Mouse (Mus musculus): Measurements from ENCODE around the gene St6galnac6. TPM values are rescaled to one million over a fixed set of nuclear protein-coding genes. Genes with fewer than 3 reads are reported as not detected.
A peak's percentile ranks its signal among the peaks of the same experiment; 100 is the strongest.

The St6galnac6 gene
- polyA plus RNA-seq, 1 experiment from 2014 or later = 15.2 TPM

DNA sequence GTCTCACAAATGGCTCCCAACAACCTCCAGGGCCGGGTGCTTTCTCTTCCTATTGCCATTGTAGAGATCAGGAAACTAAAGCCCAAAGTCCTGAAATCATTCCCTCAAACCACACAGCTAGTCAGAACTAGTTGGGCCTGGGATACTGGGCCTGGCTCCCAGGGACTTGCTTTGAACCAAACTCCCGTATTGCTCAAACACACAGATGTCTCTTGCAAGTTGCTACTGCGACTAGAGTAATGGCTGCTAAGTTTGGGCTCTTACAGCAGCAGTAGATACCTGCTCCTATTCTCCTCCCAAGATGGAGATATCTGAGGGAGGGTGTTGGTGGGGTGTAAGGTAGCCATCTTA lies 55.9 kb downstream of the St6galnac6 start:
- H3K27me3 ChIP-seq (replicated peaks; ENCODE audit: control insufficient read depth, insufficient read depth, low read length) = no peaks in the 10 kb centered on the region
- H3K9ac ChIP-seq (ENCODE audit: low read depth, low read length) = no peak overlapping the region; the same call in 1 of the 2 replicates
- H3K4me1 ChIP-seq (ENCODE audit: control insufficient read depth, insufficient read depth, low read length) = peaks cover 14% of the 10 kb centered on the region
- ATAC-seq = no peak
- no peak overlapping the region for H3K4me2 ChIP-seq (ENCODE audit: low read depth, low read length)
- H3K36me3 ChIP-seq (ENCODE audit: control insufficient read depth, insufficient read depth, low read length) = no peaks in the 10 kb centered on the region
- H3K27ac ChIP-seq (ENCODE audit: low read length) = peak overlapping the region; percentile 71
- H3K9me3 ChIP-seq (ENCODE audit: control insufficient read depth, low read length) = no peaks in the 10 kb centered on the region
- WGBS = 76% methylated on average over 3 of the region's 3 CpGs
- no peak overlapping the region for H3K4me3 ChIP-seq (ENCODE audit: low read length)

DNA sequence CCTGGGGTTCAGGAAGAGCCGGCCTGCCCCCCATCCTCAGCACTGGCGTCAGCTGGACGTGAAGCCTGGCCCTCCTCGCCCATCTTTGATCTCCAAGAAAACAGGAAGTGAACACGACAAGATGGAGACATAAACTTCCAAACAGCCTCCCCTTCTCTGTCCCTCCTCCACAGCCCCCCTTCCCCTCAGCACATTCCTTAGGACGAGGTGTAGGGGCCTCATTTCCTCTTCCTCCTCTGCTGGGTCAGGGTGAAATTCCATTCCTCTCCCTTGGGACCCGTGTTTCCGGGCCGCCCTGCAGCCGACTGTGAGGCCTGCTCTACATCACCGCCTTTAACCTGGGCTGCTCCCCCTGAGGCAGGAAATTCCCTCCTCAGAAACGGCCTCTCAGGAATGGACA lies 56.3 kb downstream of the St6galnac6 start:
- Histone ChIP-seq H3K9ac (ENCODE audit: low read depth, low read length) (no peak overlapping the region; the same call in 1 of the 2 replicates), H3K27ac (ENCODE audit: low read length) (peak overlapping the region; percentile 71), H3K9me3 (ENCODE audit: control insufficient read depth, low read length) (no peaks in the 10 kb centered on the region), H3K27me3 (replicated peaks; ENCODE audit: control insufficient read depth, insufficient read depth, low read length) (no peaks in the 10 kb centered on the region), H3K4me1 (ENCODE audit: control insufficient read depth, insufficient read depth, low read length) (peaks cover 14% of the 10 kb centered on the region), H3K36me3 (ENCODE audit: control insufficient read depth, insufficient read depth, low read length) (no peaks in the 10 kb centered on the region), H3K4me2 (ENCODE audit: low read depth, low read length) (no peak overlapping the region), H3K4me3 (ENCODE audit: low read length) (no peak overlapping the region)
- WGBS = 45% methylated on average over 12 of the region's 12 CpGs
- peak; percentile 73 for ATAC-seq

DNA sequence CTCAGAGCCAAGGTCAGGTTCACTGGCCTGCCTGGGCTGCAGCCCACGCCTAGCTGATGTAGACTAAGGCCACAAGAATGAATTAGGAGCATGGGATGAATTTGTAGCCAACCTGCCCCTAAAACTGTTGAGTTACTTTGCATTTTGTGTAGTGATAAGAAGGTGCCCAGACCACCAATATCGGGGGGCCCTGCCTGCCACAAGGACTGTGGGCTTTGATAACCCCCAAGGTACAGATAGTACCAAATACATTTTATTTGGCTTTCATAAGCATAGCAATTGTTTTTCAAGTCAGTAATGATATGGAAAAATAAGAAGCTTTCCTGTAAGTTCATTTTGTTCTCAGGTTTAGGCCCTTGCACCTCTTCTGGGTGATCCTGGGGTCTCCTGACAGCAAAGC lies 59.4 kb downstream of the St6galnac6 start:
- no peak for ATAC-seq
- Histone ChIP-seq H3K36me3 (ENCODE audit: control insufficient read depth, insufficient read depth, low read length) (no peaks in the 10 kb centered on the region), H3K4me3 (ENCODE audit: low read length) (no peak overlapping the region), H3K4me2 (ENCODE audit: low read depth, low read length) (no peak overlapping the region), H3K9me3 (ENCODE audit: control insufficient read depth, low read length) (no peaks in the 10 kb centered on the region), H3K4me1 (ENCODE audit: control insufficient read depth, insufficient read depth, low read length) (peaks cover 29% of the 10 kb centered on the region), H3K27ac (ENCODE audit: low read length) (no peak overlapping the region), H3K9ac (ENCODE audit: low read depth, low read length) (no peak overlapping the region), H3K27me3 (replicated peaks; ENCODE audit: control insufficient read depth, insufficient read depth, low read length) (no peaks in the 10 kb centered on the region)
- WGBS = 87% methylated on average over 2 of the region's 2 CpGs

DNA sequence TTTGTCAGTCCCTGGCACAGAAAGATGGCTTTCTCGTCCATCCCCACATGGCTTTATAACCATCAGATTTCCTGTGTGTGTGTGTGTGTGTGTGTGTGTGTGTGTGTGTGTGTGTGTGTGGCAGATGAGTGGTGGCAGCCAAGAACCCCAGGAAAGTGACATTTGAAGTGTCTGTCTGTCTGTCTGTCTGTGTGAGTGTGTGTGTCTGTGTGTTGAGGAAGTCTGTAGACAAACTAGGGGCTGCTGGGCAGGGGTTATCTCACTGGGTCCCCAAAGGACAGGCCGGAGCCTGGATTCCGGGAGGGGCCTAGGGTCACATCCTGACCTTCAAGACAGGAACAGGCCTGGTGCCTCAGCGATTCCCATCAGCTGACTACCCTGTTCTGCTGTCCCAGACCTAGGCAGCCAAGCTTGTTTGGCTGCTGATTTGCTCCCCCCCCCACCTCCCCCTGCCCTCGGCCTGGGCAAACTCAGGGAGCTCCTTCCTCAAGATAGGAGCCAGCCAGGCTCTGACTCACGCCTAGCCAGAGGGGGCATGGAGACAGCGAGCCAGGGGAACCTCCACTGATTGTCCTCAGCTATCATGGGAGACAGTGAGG lies 62.1 kb downstream of the St6galnac6 start:
- WGBS = 20% methylated on average over 7 of the region's 7 CpGs
- no peaks in the 10 kb centered on the region for H3K36me3 ChIP-seq (ENCODE audit: control insufficient read depth, insufficient read depth, low read length)
- peak; percentile 67 for ATAC-seq
- H3K9me3 ChIP-seq (ENCODE audit: control insufficient read depth, low read length) = no peaks in the 10 kb centered on the region
- H3K9ac ChIP-seq (ENCODE audit: low read depth, low read length) = peak overlapping the region; percentile 22
- H3K4me3 ChIP-seq (ENCODE audit: low read length) = no peak overlapping the region
- no peak overlapping the region for H3K4me2 ChIP-seq (ENCODE audit: low read depth, low read length)
- H3K27ac ChIP-seq (ENCODE audit: low read length) = peak overlapping the region; percentile 8
- H3K27me3 ChIP-seq (replicated peaks; ENCODE audit: control insufficient read depth, insufficient read depth, low read length) = no peaks in the 10 kb centered on the region
- H3K4me1 ChIP-seq (ENCODE audit: control insufficient read depth, insufficient read depth, low read length) = peaks cover 17% of the 10 kb centered on the region

DNA sequence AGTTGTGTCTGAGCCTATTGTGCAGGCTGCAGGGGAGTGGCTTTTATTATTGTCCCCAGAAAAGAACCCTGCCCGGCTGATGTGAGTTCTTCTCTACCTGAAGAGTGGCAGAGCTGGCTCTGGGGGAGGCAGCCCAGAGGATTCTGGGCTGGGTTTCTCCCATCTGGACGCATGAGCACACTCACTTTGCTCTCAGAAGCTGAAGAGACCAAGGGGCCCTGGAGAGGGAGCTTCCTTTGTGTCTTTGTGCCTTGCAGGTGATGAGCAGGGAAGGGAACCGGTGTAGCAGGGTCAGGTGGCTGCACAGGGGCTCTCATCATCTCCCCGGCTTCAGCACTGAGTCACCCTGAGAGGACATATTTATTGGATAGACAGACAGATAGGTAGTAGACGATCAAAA lies 62.8 kb downstream of the St6galnac6 start:
- peak; percentile 13; the same call in 1 of the 2 replicates for ATAC-seq
- Histone ChIP-seq H3K36me3 (ENCODE audit: control insufficient read depth, insufficient read depth, low read length) (no peaks in the 10 kb centered on the region), H3K4me2 (ENCODE audit: low read depth, low read length) (no peak overlapping the region), H3K27ac (ENCODE audit: low read length) (peak overlapping the region; percentile 8), H3K9me3 (ENCODE audit: control insufficient read depth, low read length) (no peaks in the 10 kb centered on the region), H3K27me3 (replicated peaks; ENCODE audit: control insufficient read depth, insufficient read depth, low read length) (no peaks in the 10 kb centered on the region), H3K4me1 (ENCODE audit: control insufficient read depth, insufficient read depth, low read length) (peaks cover 17% of the 10 kb centered on the region), H3K4me3 (ENCODE audit: low read length) (no peak overlapping the region), H3K9ac (ENCODE audit: low read depth, low read length) (peak overlapping the region; percentile 22; the same call in 1 of the 2 replicates)
- WGBS = 34% methylated on average over 5 of the region's 5 CpGs

DNA sequence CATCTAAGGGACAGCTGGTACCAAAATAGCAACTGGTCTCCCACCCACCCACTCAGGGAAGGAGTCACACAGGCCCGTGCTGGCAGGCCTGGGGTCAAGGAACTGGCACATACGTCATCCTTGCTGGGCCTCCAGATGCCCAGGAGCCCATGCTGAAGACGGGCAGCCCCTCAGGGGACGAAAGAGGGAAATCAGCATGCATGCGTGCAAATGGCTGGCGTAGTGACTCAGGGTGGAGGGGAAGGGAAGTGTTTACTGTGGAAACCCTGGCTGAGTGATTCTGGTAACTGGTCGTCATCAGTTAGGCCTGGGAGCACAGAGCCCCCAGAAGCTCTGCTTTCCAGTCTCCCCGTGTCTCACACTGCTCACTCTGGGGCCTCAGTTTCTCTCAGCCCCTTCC lies 65.8 kb downstream of the St6galnac6 start:
- WGBS = 73% methylated on average over 8 of the region's 8 CpGs
- Histone ChIP-seq H3K27ac (ENCODE audit: low read length) (no peak overlapping the region), H3K36me3 (ENCODE audit: control insufficient read depth, insufficient read depth, low read length) (no peaks in the 10 kb centered on the region), H3K4me3 (ENCODE audit: low read length) (no peak overlapping the region), H3K4me2 (ENCODE audit: low read depth, low read length) (no peak overlapping the region), H3K27me3 (replicated peaks; ENCODE audit: control insufficient read depth, insufficient read depth, low read length) (no peaks in the 10 kb centered on the region), H3K9ac (ENCODE audit: low read depth, low read length) (no peak overlapping the region), H3K4me1 (ENCODE audit: control insufficient read depth, insufficient read depth, low read length) (peaks cover 20% of the 10 kb centered on the region), H3K9me3 (ENCODE audit: control insufficient read depth, low read length) (no peaks in the 10 kb centered on the region)
- no peak for ATAC-seq

DNA sequence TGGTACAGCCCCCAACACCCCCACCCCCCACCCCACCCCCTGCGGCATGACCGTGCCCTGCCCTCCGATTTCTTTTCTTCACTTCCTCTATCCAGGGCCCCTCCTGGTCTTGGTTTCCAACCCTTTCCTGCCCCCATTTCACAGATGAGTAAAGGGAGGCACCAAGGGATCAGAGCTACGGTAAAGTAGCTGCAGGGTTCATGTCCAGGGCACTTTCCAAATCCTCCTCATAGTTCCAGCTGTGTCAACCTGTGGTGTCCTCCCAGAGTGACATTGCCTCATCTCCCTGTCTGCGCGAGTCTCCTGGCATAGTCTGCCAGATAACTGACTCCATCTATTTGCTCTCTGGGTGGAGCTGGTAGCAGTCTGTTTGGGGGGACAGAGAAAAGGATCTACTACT lies 66.3 kb downstream of the St6galnac6 start:
- H3K36me3 ChIP-seq (ENCODE audit: control insufficient read depth, insufficient read depth, low read length) = no peaks in the 10 kb centered on the region
- H3K27me3 ChIP-seq (replicated peaks; ENCODE audit: control insufficient read depth, insufficient read depth, low read length) = no peaks in the 10 kb centered on the region
- ATAC-seq = no peak
- no peak overlapping the region for H3K27ac ChIP-seq (ENCODE audit: low read length)
- H3K4me3 ChIP-seq (ENCODE audit: low read length) = no peak overlapping the region
- H3K9ac ChIP-seq (ENCODE audit: low read depth, low read length) = no peak overlapping the region
- H3K4me1 ChIP-seq (ENCODE audit: control insufficient read depth, insufficient read depth, low read length) = peaks cover 20% of the 10 kb centered on the region
- WGBS = 69% methylated on average over 6 of the region's 6 CpGs
- no peak overlapping the region for H3K4me2 ChIP-seq (ENCODE audit: low read depth, low read length)
- H3K9me3 ChIP-seq (ENCODE audit: control insufficient read depth, low read length) = no peaks in the 10 kb centered on the region

DNA sequence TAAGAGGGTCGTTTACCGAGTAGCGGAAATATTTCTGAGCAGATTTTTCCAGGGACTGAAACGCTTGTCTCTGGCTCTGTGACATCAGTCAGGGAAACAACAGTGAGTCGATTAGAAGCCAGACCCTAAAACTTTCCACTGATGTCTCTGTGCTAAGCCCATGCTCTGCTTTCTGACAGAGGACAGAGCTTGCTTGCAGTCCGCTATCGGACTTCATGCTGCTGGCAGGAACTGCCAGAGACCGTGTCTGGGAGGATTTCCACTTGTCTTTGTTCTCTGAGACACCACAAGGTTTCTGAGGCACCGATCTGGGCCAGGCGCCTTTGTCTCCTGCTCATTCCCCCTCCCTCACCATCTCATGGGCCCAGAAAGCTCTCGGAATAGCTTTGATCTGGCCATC lies 68.3 kb downstream of the St6galnac6 start:
- no peak for ATAC-seq
- Histone ChIP-seq H3K27me3 (replicated peaks; ENCODE audit: control insufficient read depth, insufficient read depth, low read length) (no peaks in the 10 kb centered on the region), H3K4me3 (ENCODE audit: low read length) (no peak overlapping the region), H3K4me1 (ENCODE audit: control insufficient read depth, insufficient read depth, low read length) (peaks cover 12% of the 10 kb centered on the region; the same call in 1 of the 2 replicates), H3K4me2 (ENCODE audit: low read depth, low read length) (no peak overlapping the region), H3K9me3 (ENCODE audit: control insufficient read depth, low read length) (no peaks in the 10 kb centered on the region), H3K9ac (ENCODE audit: low read depth, low read length) (no peak overlapping the region), H3K36me3 (ENCODE audit: control insufficient read depth, insufficient read depth, low read length) (no peaks in the 10 kb centered on the region), H3K27ac (ENCODE audit: low read length) (peak overlapping the region; percentile 63)
- WGBS = 44% methylated on average over 11 of the region's 11 CpGs

DNA sequence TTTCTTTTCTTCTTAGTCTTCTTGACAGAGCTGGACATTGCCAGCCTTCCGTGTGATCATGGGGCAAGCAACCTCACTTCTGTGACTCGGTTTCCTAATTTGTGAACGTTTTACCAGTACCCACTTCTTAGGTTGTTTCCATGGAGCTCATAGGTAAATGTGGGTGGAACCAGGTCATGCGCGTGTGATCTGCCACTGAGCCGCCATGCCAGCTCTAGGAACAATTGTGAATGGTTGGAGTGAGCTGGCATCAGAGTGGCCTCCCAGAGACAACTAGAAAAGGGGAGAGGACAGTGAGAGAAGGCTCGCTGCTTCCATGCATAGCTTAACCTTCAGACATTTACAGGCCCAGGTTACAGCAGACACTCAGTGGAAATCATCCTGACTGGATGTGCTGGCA lies 68.7 kb downstream of the St6galnac6 start:
- no peaks in the 10 kb centered on the region for H3K27me3 ChIP-seq (replicated peaks; ENCODE audit: control insufficient read depth, insufficient read depth, low read length)
- H3K27ac ChIP-seq (ENCODE audit: low read length) = peak overlapping the region; percentile 63
- H3K4me1 ChIP-seq (ENCODE audit: control insufficient read depth, insufficient read depth, low read length) = peaks cover 15% of the 10 kb centered on the region; the same call in 1 of the 2 replicates
- no peaks in the 10 kb centered on the region for H3K9me3 ChIP-seq (ENCODE audit: control insufficient read depth, low read length)
- no peak overlapping the region for H3K9ac ChIP-seq (ENCODE audit: low read depth, low read length)
- H3K36me3 ChIP-seq (ENCODE audit: control insufficient read depth, insufficient read depth, low read length) = no peaks in the 10 kb centered on the region
- ATAC-seq = no peak
- H3K4me3 ChIP-seq (ENCODE audit: low read length) = no peak overlapping the region
- no peak overlapping the region for H3K4me2 ChIP-seq (ENCODE audit: low read depth, low read length)
- 89% methylated on average over 7 of the region's 7 CpGs for WGBS

DNA sequence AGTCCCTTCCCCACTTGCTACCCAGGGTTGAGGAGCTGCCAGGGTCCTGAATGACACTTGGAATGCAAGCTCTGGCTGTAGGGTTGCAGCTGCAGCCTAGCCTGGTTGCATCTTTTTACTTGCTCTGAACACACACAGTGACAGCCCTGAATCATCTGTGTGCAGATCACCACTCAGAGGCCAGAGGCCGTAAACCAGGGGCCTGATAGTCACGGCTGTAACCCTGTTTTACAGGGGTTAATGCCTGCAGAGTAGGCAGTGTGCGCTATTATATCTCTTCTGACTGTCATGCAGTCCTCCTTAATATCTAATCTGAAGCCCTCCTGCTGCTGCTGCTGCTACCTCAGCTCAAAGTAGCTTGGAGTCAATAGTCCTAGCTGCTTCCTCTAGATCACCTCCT lies 70.4 kb downstream of the St6galnac6 start:
- Histone ChIP-seq H3K9ac (ENCODE audit: low read depth, low read length) (no peak overlapping the region), H3K9me3 (ENCODE audit: control insufficient read depth, low read length) (no peaks in the 10 kb centered on the region), H3K4me1 (ENCODE audit: control insufficient read depth, insufficient read depth, low read length) (peaks cover 15% of the 10 kb centered on the region; the same call in 1 of the 2 replicates), H3K27ac (ENCODE audit: low read length) (0 out of 2 replicates have a peak overlapping the region, but pooled peaks have one; percentile 15), H3K36me3 (ENCODE audit: control insufficient read depth, insufficient read depth, low read length) (no peaks in the 10 kb centered on the region), H3K27me3 (replicated peaks; ENCODE audit: control insufficient read depth, insufficient read depth, low read length) (no peaks in the 10 kb centered on the region), H3K4me3 (ENCODE audit: low read length) (no peak overlapping the region), H3K4me2 (ENCODE audit: low read depth, low read length) (no peak overlapping the region)
- ATAC-seq = no peak
- WGBS = 64% methylated on average over 3 of the region's 3 CpGs
